Mouse (Mus musculus) embryonic stem cell, embryonic (primary cell): Measurements from ENCODE around the gene Aldh2.

Experiments used
- CTCF ChIA-PET, 4 experiments: fragments of 300-600 bp in 2 of 4; fragments of 350-600 bp in 2 of 4; sonication (Branson Sonifier 250); formaldehyde crosslinking; loops; one replicate each; lab custom pipeline; 2022; ENCODE audit warnings: inconsistent platforms in 2 of 4; lab: Charles Lee
- POLR2A ChIA-PET, 4 experiments: fragments of 300-600 bp in 2 of 4; fragments of 350-600 bp in 2 of 4; sonication (Branson Sonifier 250); formaldehyde crosslinking; loops; one replicate each; lab custom pipeline; 2022; ENCODE audit warnings: antibody characterized with exemption in 4 of 4, inconsistent platforms in 1 of 4; lab: Charles Lee

The Aldh2 gene

GRCm38 (mm10) chr5:121601547-121602299 is 8.1 kb upstream of the Aldh2 start:
- CTCF ChIA-PET: interaction anchor here (0.6 to 2.5 kb wide), 36 partner anchors 8 to 153 kb away, joined by 3 to 18 read pairs (median 4); partner anchors contain the start of genes Aldh2 (in 2 of the 4) and Acad12 (in 1 of the 4)
- POLR2A ChIA-PET: interaction anchor here in 2 of 4 experiments (0.7 to 2.5 kb wide), 5 partner anchors 8 to 227 kb away, joined by 3 to 9 read pairs (median 3); partner anchors contain the start of gene Aldh2 (in 1 of the 2)

DNA sequence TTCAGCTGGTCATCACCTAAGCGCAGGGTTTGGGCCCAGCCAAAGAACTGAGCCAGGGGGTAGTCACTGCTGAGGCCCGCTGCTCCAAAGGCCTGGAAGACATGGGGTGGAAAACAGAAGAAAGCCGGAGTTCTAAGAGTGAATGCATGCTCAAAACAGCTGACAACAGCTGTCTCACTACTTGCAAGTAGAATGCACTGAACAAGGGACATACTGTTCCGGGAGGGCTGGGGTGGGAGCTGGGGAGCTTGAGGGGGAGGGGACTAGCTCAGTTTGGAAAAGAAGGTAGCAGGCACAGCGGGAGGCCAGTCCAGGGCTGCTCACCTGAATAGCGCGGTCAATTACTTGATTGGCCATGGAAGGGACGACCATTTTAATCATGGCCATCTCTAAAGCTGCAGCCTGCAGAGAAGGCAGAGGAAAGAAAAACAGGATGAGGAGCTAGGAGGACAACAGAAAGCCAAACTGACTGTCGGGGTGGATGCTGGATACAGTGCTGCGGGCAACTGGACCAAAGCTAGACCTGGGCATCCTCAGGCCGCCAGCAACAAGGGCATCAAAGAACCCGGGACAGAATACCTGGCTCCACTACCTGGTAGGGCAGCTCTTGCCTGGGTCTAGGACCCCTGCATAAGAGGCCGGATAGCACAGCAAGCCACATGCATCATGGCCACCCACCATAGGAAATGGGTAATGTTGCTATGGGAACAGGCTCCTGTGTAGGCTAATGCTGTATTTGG is 5.4 kb upstream of the Aldh2 start:
- CTCF ChIA-PET: interaction anchor here in 2 of 4 experiments (0.6 to 1.2 kb wide), 4 partner anchors 10 to 65 kb away, joined by 3 to 8 read pairs (median 4); no protein-coding TSS in a partner anchor
- POLR2A ChIA-PET: interaction anchor here in 3 of 4 experiments (0.7 to 2.1 kb wide), 14 partner anchors 9 to 201 kb away, joined by 3 to 16 read pairs (median 4); partner anchors contain the start of genes Acad12 (in 1 of the 3) and Naa25 (in 1 of the 3)

- CTCF ChIA-PET: interaction anchor here in 2 of 4 experiments (0.5 to 1.0 kb wide), 3 partner anchors 8 to 57 kb away, joined by 3 read pairs; no protein-coding TSS in a partner anchor
- POLR2A ChIA-PET: interaction anchor here in 3 of 4 experiments (0.7 to 2.1 kb wide), 11 partner anchors 8 to 154 kb away, joined by 3 to 16 read pairs (median 5); no protein-coding TSS in a partner anchor
These were observed 4.4 kb upstream of the Aldh2 start for GRCm38 (mm10) chr5:121597991-121598537.

- ChIA-PET POLR2A (interaction anchor here in 1 of 4 experiments (0.6 to 0.7 kb wide), 2 partner anchors 98 to 150 kb away, joined by 4 to 8 read pairs; no protein-coding TSS in a partner anchor), CTCF (interaction anchor here in 2 of 4 experiments (0.5 to 1.0 kb wide), 2 partner anchors 9 to 56 kb away, joined by 3 read pairs; no protein-coding TSS in a partner anchor)
These were observed 3.7 kb upstream of the Aldh2 start for GRCm38 (mm10) chr5:121597332-121597731.

DNA sequence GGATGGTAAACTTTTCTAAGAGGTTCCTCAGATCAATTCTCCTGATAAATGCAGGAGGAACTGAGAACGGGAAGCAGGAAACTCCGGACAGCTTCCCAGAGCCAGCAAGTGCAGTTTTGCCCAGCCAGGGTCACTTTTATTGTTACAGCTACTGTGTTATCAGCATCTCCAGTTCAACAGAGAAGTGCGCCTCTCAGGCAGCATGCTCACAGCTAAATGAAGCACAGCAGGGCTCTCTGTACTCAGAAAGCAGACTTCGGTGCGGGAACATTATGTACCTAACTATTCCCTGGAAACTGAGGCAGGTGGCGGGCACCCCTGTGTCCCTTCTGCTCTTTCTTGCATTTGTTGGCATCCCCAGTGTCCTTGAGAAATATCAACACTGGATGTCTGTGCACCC is 2.6 kb upstream of the Aldh2 start:
- POLR2A ChIA-PET: interaction anchor here in 2 of 4 experiments (0.5 to 1.2 kb wide), 9 partner anchors 9 to 318 kb away, joined by 3 to 4 read pairs (median 3); partner anchors contain the start of genes Erp29 (in 1 of the 2) and Tmem116 (in 1 of the 2)
- CTCF ChIA-PET: interaction anchor here in 2 of 4 experiments (0.7 to 1.2 kb wide), 3 partner anchors 10 to 59 kb away, joined by 3 to 4 read pairs (median 3); no protein-coding TSS in a partner anchor

DNA sequence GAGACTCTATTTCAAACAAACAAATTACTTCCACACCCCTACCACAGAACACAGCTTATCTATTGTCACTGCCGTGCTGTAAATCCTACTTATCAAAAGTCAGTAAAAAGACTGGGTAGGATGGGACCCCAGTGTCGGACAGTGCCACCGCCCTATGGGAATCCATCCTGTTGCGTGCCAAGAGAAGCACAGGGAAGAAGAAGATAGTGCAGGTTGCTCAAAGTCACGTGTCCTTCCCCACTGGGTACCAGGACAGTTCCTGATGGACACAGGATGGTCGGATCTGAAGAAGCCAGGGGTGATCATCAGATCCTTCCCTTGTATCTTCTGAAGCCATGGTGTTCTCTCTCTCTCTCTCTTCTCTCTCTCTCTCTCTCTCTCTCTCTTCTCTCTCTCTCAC is 2.1 kb upstream of the Aldh2 start:
- ChIA-PET CTCF (interaction anchor here in 3 of 4 experiments (0.5 to 1.2 kb wide), 4 partner anchors 10 to 394 kb away, joined by 3 to 4 read pairs (median 3); no protein-coding TSS in a partner anchor), POLR2A (interaction anchor here in 3 of 4 experiments (0.5 to 1.2 kb wide), 10 partner anchors 8 to 1541 kb away, joined by 3 to 4 read pairs (median 3); no protein-coding TSS in a partner anchor)

DNA sequence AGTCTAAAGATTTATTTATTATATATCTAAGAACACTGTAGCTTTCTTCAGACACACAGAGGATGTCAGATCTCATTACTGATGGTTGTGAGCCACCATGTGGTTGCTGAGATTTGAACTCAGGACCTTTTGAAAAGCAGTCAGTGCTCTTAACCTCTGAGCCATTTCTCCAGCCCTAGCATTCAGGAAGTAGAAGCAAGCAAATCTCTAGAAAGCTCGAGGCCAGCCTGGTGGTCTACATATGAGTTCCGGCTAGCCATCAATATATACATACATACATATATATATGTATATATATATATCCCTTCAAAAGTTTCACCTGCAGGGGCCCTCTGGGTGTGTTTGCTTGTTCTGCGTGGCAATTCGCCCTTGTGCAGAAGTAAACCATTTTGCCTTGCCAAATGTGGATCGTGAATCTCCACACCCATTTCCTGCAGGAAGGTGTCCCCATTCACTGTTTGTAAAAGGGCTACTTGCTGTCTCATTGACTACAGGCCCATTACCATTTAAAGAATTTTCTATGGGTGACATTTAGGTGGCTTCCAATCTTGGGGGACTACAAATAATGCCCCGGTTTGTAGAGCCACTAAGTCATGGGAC is 1.2 kb upstream of the Aldh2 start:
- CTCF ChIA-PET: interaction anchor here in 2 of 4 experiments (1.2 to 2.5 kb wide), 2 partner anchors 11 kb away, joined by 3 to 8 read pairs; no protein-coding TSS in a partner anchor
- POLR2A ChIA-PET: interaction anchor here in 3 of 4 experiments (0.6 to 3.6 kb wide), 5 partner anchors 12 to 110 kb away, joined by 3 to 21 read pairs (median 3); no protein-coding TSS in a partner anchor

DNA sequence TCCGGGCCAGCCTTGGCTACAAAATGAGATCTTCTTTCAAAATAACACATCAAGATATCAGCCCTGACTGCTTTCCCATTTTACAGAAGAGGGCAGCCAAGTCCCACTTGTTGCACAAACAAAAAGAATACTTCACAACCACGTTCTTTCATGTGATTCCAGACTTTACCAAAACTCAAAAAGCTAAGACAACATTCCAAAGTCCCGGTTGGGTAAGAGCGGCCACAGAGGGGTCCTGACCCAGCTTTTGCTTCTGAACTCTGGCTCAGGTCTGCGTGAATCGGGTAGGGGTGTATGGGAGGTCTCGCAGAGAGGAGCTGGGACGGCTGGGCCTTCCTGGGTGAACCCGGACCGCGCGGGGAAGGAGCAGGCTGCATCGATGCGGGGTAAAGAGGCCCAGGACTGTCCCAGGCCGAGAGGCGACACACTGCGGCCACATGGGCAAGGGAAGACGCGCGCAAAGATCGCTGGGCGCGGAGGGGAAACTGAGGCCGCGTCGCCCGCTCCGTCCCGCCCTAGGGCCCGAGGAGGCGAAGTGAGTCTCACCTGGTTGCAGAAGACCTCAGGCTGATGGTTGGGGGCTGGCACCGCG is 712 bp downstream of the Aldh2 start:
- CTCF ChIA-PET: interaction anchor here (0.5 to 2.8 kb wide), 8 partner anchors 9 to 346 kb away, joined by 3 to 12 read pairs (median 4); no protein-coding TSS in a partner anchor
- POLR2A ChIA-PET: interaction anchor here in 3 of 4 experiments (0.6 to 3.6 kb wide), 20 partner anchors 8 to 1761 kb away, joined by 3 to 21 read pairs (median 4); partner anchors contain the start of gene Mapkapk5 (in 1 of the 3)

DNA sequence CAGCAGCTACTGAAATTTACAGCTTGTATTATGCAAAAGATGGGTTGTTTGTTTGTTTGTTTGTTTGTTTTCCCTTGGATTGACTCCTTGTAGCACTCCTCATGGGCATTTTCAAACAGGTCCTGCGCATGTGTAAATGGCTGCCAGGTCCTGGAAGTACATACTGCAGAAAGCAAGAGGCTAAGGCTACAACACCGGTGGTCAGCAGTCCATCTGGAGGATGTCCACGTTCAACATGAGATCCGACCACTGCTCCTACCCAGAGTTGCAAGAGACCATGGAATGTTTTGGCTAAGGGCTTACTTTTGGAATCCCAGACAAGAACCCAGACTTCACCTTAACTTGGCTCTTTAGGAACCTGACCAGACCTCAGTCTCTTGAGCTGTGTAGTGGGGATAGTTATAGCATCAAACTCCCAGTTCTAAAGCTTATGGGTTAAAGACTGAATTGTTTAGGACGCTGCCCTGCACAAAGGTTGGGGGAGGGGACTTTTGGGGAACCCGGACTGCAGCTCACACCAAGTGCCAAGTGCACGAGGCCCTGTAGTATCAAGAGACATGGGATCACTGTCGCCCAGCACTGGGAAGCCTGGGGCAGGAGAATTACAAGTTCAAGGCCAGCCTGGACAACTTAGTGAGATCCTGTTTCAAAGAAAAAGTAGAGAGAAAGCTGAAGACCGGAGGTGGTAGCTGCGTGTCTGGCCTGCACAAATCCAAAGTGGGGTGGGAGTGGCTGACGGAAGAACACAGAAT is 1.4 kb downstream of the Aldh2 start:
- CTCF ChIA-PET: interaction anchor here (0.5 to 2.8 kb wide), 8 partner anchors 9 to 1333 kb away, joined by 3 to 12 read pairs (median 5); no protein-coding TSS in a partner anchor
- POLR2A ChIA-PET: interaction anchor here (0.6 to 3.6 kb wide), 23 partner anchors 8 to 1762 kb away, joined by 3 to 21 read pairs (median 4); partner anchors contain the start of gene Mapkapk5 (in 1 of the 4)

DNA sequence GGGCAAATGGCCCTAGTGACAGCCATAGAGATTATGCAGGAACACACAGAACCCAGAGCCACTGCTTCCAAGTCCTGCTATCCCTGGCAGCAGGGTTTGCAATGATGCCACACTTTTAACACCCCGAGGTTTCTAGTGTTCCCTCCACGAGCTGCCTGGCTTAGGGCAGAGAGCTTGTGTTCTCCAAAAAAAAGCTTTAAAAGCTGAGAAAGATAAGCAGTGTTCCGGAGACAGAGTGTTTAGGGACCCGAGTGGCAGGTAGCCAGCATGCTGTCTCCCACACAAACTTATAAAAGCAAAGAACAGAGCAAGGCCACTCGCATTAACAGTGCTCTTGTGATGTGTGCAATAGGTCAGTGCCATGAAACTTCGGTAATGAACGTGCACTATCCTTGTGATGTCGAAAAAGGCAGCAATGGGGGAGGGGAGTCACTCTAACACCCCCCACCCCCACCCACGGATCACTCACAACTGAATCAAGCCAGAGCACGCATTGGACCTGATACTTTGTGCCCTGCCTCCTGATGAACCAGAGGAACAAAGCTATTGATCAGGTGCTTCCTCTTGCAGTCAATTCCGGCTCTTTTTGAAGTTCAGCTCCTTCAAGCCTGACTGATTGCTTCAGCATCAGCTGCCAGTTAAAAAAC is 2.1 kb downstream of the Aldh2 start:
- CTCF ChIA-PET: interaction anchor here in 3 of 4 experiments (0.7 to 2.8 kb wide), 5 partner anchors 10 to 1334 kb away, joined by 3 to 12 read pairs (median 6); no protein-coding TSS in a partner anchor
- POLR2A ChIA-PET: interaction anchor here (0.6 to 3.6 kb wide), 16 partner anchors 9 to 1467 kb away, joined by 3 to 21 read pairs (median 4); partner anchors contain the start of gene Mapkapk5 (in 1 of the 4)

- CTCF ChIA-PET: interaction anchor here (0.6 to 1.4 kb wide), 4 partner anchors 9 to 81 kb away, joined by 3 to 12 read pairs (median 4); no protein-coding TSS in a partner anchor
These were observed 3.7 kb downstream of the Aldh2 start for GRCm38 (mm10) chr5:121589928-121590327.

GRCm38 (mm10) chr5:121586400-121587039 is 7.1 kb downstream of the Aldh2 start:
- CTCF ChIA-PET: interaction anchor here in 3 of 4 experiments (0.6 to 1.2 kb wide), 5 partner anchors 15 to 1248 kb away, joined by 3 to 16 read pairs (median 3); no protein-coding TSS in a partner anchor

More at GRCm38 (mm10) chr5:121589928-121590327, 3.7 kb downstream of the Aldh2 start:
- POLR2A ChIA-PET: interaction anchor here in 2 of 4 experiments (0.6 to 2.0 kb wide), 8 partner anchors 9 to 265 kb away, joined by 3 to 9 read pairs (median 3); no protein-coding TSS in a partner anchor

GRCm38 (mm10) chr5:121585699-121586098 is 7.9 kb downstream of the Aldh2 start:
- POLR2A ChIA-PET: interaction anchor here in 3 of 4 experiments (0.6 to 1.7 kb wide), 6 partner anchors 11 to 488 kb away, joined by 3 to 5 read pairs (median 3); no protein-coding TSS in a partner anchor
- CTCF ChIA-PET: interaction anchor here in 1 of 4 experiments (1.2 kb wide), 1 partner anchor 16 kb away, joined by 3 read pairs; no protein-coding TSS in a partner anchor

More at GRCm38 (mm10) chr5:121586400-121587039, 7.1 kb downstream of the Aldh2 start:
- POLR2A ChIA-PET: interaction anchor here in 3 of 4 experiments (0.6 to 1.7 kb wide), 8 partner anchors 10 to 107 kb away, joined by 3 to 10 read pairs (median 4); no protein-coding TSS in a partner anchor

DNA sequence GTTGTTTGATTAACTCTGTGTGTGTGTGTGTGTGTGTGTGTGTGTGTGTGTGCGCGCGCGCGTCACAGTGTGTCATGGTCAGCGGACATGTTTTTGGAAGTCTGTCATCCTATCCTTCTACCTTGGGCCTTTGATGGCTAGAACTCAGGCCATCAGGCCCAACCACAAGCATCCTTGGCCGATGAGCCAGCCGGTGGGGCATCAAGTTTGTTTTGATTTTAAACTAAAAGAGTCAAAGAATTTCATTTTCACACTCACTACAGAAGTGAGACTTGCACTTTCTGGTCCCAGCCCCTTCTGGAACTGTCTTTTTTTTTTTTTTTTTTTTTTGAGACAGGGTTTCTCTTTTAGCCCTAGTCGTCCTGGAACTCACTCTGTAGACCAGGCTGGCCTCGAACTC is 8.6 kb downstream of the Aldh2 start:
- POLR2A ChIA-PET: interaction anchor here in 3 of 4 experiments (0.6 to 4.3 kb wide), 9 partner anchors 8 to 597 kb away, joined by 3 to 21 read pairs (median 4); partner anchors contain the start of gene Aldh2 (in 1 of the 3)
- CTCF ChIA-PET: interaction anchor here (0.5 to 1.6 kb wide), 10 partner anchors 9 to 607 kb away, joined by 3 to 8 read pairs (median 4); partner anchors contain the start of gene Aldh2 (in 1 of the 4)
